Mouse (Mus musculus) liver, embryonic 16.5 days (tissue): ENCODE measurements around the gene Card10. TPM values are rescaled to one million over a fixed set of nuclear protein-coding genes. Genes with fewer than 3 reads are reported as not detected.
A peak's percentile ranks its signal among the peaks of the same experiment; 100 is the strongest.

ENCODE experiments used
- ATAC-seq: fragments of 200-750 bp; cut with Nextera tagmentation; 2 replicates; pipeline ENCODE4 v1.8.0; 2017; ENCODE audit warnings: low read depth, mild to moderate bottlenecking, moderate number of reproducible peaks, moderate library complexity
- H3K27ac ChIP-seq: fragments of 300-500 bp; sonication (generic); 2 replicates; pipeline ENCODE4 v1.5.1; 2014; ENCODE audit warnings: mild to moderate bottlenecking, low read length
- H3K27me3 ChIP-seq: fragments of 300-500 bp; sonication (generic); 2 replicates; pipeline ENCODE4 v1.6.1; 2014; ENCODE audit warnings: low read depth, low read length, mixed read lengths; ENCODE audit not compliant: control insufficient read depth, insufficient read depth
- H3K36me3 ChIP-seq: fragments of 300-500 bp; sonication (generic); 2 replicates; pipeline ENCODE4 v1.6.1; 2014; ENCODE audit warnings: mild to moderate bottlenecking; ENCODE audit not compliant: control insufficient read depth, insufficient read depth
- H3K4me1 ChIP-seq: fragments of 300-500 bp; sonication (generic); 2 replicates; pipeline ENCODE4 v1.6.1; 2014; ENCODE audit warnings: low read depth, low read length, mixed read lengths; ENCODE audit not compliant: control insufficient read depth
- H3K4me2 ChIP-seq: fragments of 300-500 bp; sonication (generic); 2 replicates; pipeline ENCODE4 v1.6.1; 2014; ENCODE audit warnings: low read depth, low read length, mixed read lengths
- H3K4me3 ChIP-seq: fragments of 300-500 bp; sonication (generic); 2 replicates; pipeline ENCODE4 v1.5.1; 2014; ENCODE audit warnings: low read depth, mild to moderate bottlenecking, low read length
- H3K9ac ChIP-seq: fragments of 300-500 bp; sonication (generic); 2 replicates; pipeline ENCODE4 v1.6.1; 2014; ENCODE audit warnings: low read depth, low read length
- H3K9me3 ChIP-seq: fragments of 300-500 bp; sonication (generic); replicated peaks from 2 replicates; pipeline ENCODE4 v1.6.1; 2016; ENCODE audit warnings: low read length; ENCODE audit not compliant: control insufficient read depth
- WGBS: fragments of 180-500 bp; shearing (Covaris S2); extraction: QIAGEN DNeasy Blood & Tissue Kit; methylation state at CpG from one replicate; pipeline ENCODE4 v1.1.7; 2014; ENCODE audit not compliant: insufficient replicate concordance; 5-methylcytosine and 5-hydroxymethylcytosine counted together
- polyA plus RNA-seq: library from polyadenylated mRNA; unstranded; fragments of >200 nt; fragmentation: Nextera tagmentation; extraction: Ambion mirVana; gene quantifications from 2 replicates; pipeline ENCODE4 v1.2.1, GENCODE M21; 2015

The Card10 gene
- polyA plus RNA-seq, 1 experiment from 2014 or later, result 2.1 TPM

GRCm38 (mm10) chr15:78773290-78773729 lies 29.5 kb downstream of the Card10 start, which contains the start of gene Mfng:
Mfng (minus strand) TSS chr15:78773475.
- Histone ChIP-seq H3K27ac (peak within 1 kb of the TSS; percentile 45), H3K36me3 (no peaks in the 10 kb centered on the region; the same call in 1 of the 2 replicates), H3K9ac (peak within 1 kb of the TSS; percentile 45), H3K27me3 (no peaks in the 10 kb centered on the region), H3K4me1 (peaks cover 11% of the 10 kb centered on the region), H3K4me2 (peak within 1 kb of the TSS; percentile 56), H3K4me3 (peak within 1 kb of the TSS; percentile 49), H3K9me3 (peaks cover 6% of the 10 kb centered on the region)
- peak; percentile 66 for ATAC-seq
- 4% methylated on average over 11 of the region's 11 CpGs for WGBS

GRCm38 (mm10) chr15:78772856-78773255 lies 30.0 kb downstream of the Card10 start:
- Histone ChIP-seq H3K4me3 (peak overlapping the region; percentile 49), H3K36me3 (no peaks in the 10 kb centered on the region; the same call in 1 of the 2 replicates), H3K27ac (no peak overlapping the region), H3K4me1 (peaks cover 11% of the 10 kb centered on the region), H3K9me3 (peaks cover 6% of the 10 kb centered on the region), H3K4me2 (peak overlapping the region; percentile 56), H3K27me3 (no peaks in the 10 kb centered on the region), H3K9ac (peak overlapping the region; percentile 45)
- 5% methylated on average over 14 of the region's 14 CpGs for WGBS
- ATAC-seq, result no peak

- Histone ChIP-seq H3K9me3 (peaks cover 6% of the 10 kb centered on the region), H3K36me3 (no peaks in the 10 kb centered on the region; the same call in 1 of the 2 replicates), H3K4me3 (peak overlapping the region; percentile 49), H3K9ac (peak overlapping the region; percentile 17; the same call in 1 of the 2 replicates), H3K27me3 (no peaks in the 10 kb centered on the region), H3K4me2 (peak overlapping the region; percentile 56), H3K4me1 (peaks cover 11% of the 10 kb centered on the region), H3K27ac (peak overlapping the region; percentile 45)
- ATAC-seq, result peak; percentile 33; the same call in 1 of the 2 replicates
- WGBS, result 13% methylated on average over 4 of the region's 4 CpGs
These were observed 30.5 kb downstream of the Card10 start for GRCm38 (mm10) chr15:78772368-78772763.

GRCm38 (mm10) chr15:78771531-78772367 lies 31.1 kb downstream of the Card10 start:
- Histone ChIP-seq H3K4me3 (peak overlapping the region; percentile 49), H3K27ac (peak overlapping the region; percentile 45), H3K9me3 (peaks cover 6% of the 10 kb centered on the region), H3K4me1 (peaks cover 11% of the 10 kb centered on the region), H3K4me2 (peak overlapping the region; percentile 56), H3K9ac (peak overlapping the region; percentile 17; the same call in 1 of the 2 replicates), H3K36me3 (no peaks in the 10 kb centered on the region; the same call in 1 of the 2 replicates), H3K27me3 (no peaks in the 10 kb centered on the region)
- peak; percentile 38; the same call in 1 of the 2 replicates for ATAC-seq
- 19% methylated on average over 19 of the region's 19 CpGs for WGBS

GRCm38 (mm10) chr15:78770983-78771355 lies 31.9 kb downstream of the Card10 start:
- WGBS, result 37% methylated on average over 5 of the region's 5 CpGs
- Histone ChIP-seq H3K27me3 (no peaks in the 10 kb centered on the region), H3K36me3 (no peaks in the 10 kb centered on the region), H3K4me1 (peaks cover 11% of the 10 kb centered on the region), H3K4me3 (peak overlapping the region; percentile 49; the same call in 1 of the 2 replicates), H3K4me2 (peak overlapping the region; percentile 10; the same call in 1 of the 2 replicates), H3K9me3 (peaks cover 6% of the 10 kb centered on the region), H3K27ac (no peak overlapping the region), H3K9ac (no peak overlapping the region)
- no peak for ATAC-seq

GRCm38 (mm10) chr15:78770234-78770982 lies 32.4 kb downstream of the Card10 start:
- Histone ChIP-seq H3K4me3 (no peak overlapping the region), H3K36me3 (no peaks in the 10 kb centered on the region), H3K4me2 (no peak overlapping the region), H3K27ac (no peak overlapping the region), H3K9me3 (peaks cover 6% of the 10 kb centered on the region), H3K27me3 (no peaks in the 10 kb centered on the region), H3K4me1 (peaks cover 11% of the 10 kb centered on the region), H3K9ac (no peak overlapping the region)
- 54% methylated on average over 9 of the region's 9 CpGs for WGBS
- ATAC-seq, result no peak

GRCm38 (mm10) chr15:78769064-78769463 lies 33.8 kb downstream of the Card10 start:
- Histone ChIP-seq H3K36me3 (no peaks in the 10 kb centered on the region), H3K4me3 (no peak overlapping the region), H3K9ac (no peak overlapping the region), H3K4me1 (peaks cover 11% of the 10 kb centered on the region), H3K27ac (no peak overlapping the region), H3K27me3 (no peaks in the 10 kb centered on the region), H3K9me3 (peaks cover 6% of the 10 kb centered on the region), H3K4me2 (no peak overlapping the region)
- no peak for ATAC-seq
- 65% methylated on average over 4 of the region's 4 CpGs for WGBS

- Histone ChIP-seq H3K27ac (no peak overlapping the region), H3K4me2 (no peak overlapping the region), H3K27me3 (no peaks in the 10 kb centered on the region), H3K4me1 (no peaks in the 10 kb centered on the region), H3K9me3 (no peaks in the 10 kb centered on the region), H3K9ac (no peak overlapping the region), H3K36me3 (no peaks in the 10 kb centered on the region), H3K4me3 (no peak overlapping the region)
- no peak for ATAC-seq
- 81% methylated on average over 5 of the region's 5 CpGs for WGBS
These were observed 39.1 kb downstream of the Card10 start for GRCm38 (mm10) chr15:78763704-78764103.
